Mouse (Mus musculus) limb, embryonic 14.5 days (tissue): ENCODE measurements around the gene Eipr1. TPM values are rescaled to one million over a fixed set of nuclear protein-coding genes. Genes with fewer than 3 reads are reported as not detected.
A peak's percentile ranks its signal among the peaks of the same experiment; 100 is the strongest.

Experiments used
- ATAC-seq: fragments of 200-750 bp; cut with Nextera tagmentation; 2 replicates; pipeline ENCODE4 v1.8.0; 2017; ENCODE audit warnings: low read depth, moderate number of reproducible peaks, moderate TSS enrichment; ENCODE audit not compliant: low FRiP score
- DNase-seq: peaks from one replicate; pipeline ENCODE4 v3.0.0-alpha.2; 2015; ENCODE audit warnings: low spot score
- H3K27ac ChIP-seq: fragments of 300-500 bp; sonication (generic); replicated peaks from 2 replicates; pipeline ENCODE4 v1.5.1; 2014; ENCODE audit warnings: low read depth, mild to moderate bottlenecking, low read length, moderate library complexity, mixed read lengths
- H3K27me3 ChIP-seq: fragments of 300-500 bp; sonication (generic); 2 replicates; pipeline ENCODE4 v1.6.1; 2014; ENCODE audit warnings: low read length, mixed read lengths; ENCODE audit not compliant: control insufficient read depth, insufficient read depth
- H3K36me3 ChIP-seq: fragments of 300-500 bp; sonication (generic); 2 replicates; pipeline ENCODE4 v1.6.1; 2014; ENCODE audit warnings: mild to moderate bottlenecking, low read length, moderate library complexity, mixed read lengths; ENCODE audit not compliant: control insufficient read depth, insufficient read depth
- H3K4me1 ChIP-seq: fragments of 300-500 bp; sonication (generic); 2 replicates; pipeline ENCODE4 v1.6.1; 2014; ENCODE audit warnings: antibody characterized with exemption, low read length, mixed read lengths; ENCODE audit not compliant: control insufficient read depth, insufficient read depth
- H3K4me2 ChIP-seq: fragments of 300-500 bp; sonication (generic); replicated peaks from 2 replicates; pipeline ENCODE4 v1.6.1; 2014; ENCODE audit warnings: low read depth, mild to moderate bottlenecking, low read length, moderate library complexity; ENCODE audit not compliant: severe bottlenecking
- H3K4me3 ChIP-seq: fragments of 300-500 bp; sonication (generic); replicated peaks from 2 replicates; pipeline ENCODE4 v1.5.1; 2014; ENCODE audit warnings: low read length
- H3K9ac ChIP-seq: fragments of 300-500 bp; sonication (generic); 2 replicates; pipeline ENCODE4 v1.6.1; 2014; ENCODE audit warnings: mild to moderate bottlenecking, low read depth, low read length, moderate library complexity; ENCODE audit not compliant: severe bottlenecking
- H3K9me3 ChIP-seq: fragments of 300-500 bp; sonication (generic); 2 replicates; pipeline ENCODE4 v1.6.1; 2016; ENCODE audit warnings: low read length; ENCODE audit not compliant: control insufficient read depth
- POLR2A ChIP-seq: fragments of 200-500 bp; IDR thresholded peaks from 2 replicates; pipeline ENCODE4 v1.8.0; 2012; ENCODE audit warnings: inconsistent platforms, mild to moderate bottlenecking, moderate library complexity, borderline replicate concordance; ENCODE audit not compliant: insufficient read depth, insufficient read length; ENCODE audit errors: extremely low read depth
- WGBS: fragments of 180-500 bp; shearing (Covaris S2); extraction: QIAGEN DNeasy Blood & Tissue Kit; methylation state at CpG from one replicate; pipeline ENCODE4 v1.1.7; 2014; 5-methylcytosine and 5-hydroxymethylcytosine counted together
- polyA plus RNA-seq, 2 experiments: library from polyadenylated mRNA; depleted of rRNA in 1 of 2; stranded (reverse) in 1 of 2; unstranded in 1 of 2; fragments of >200 nt; fragmentation: Nextera tagmentation in 1 of 2; extraction: Ambion mirVana in 1 of 2; gene quantifications; 2 replicates each; pipeline versions ENCODE4 v1.2.1 to v1.2.3; 2012 to 2014

Eipr1 gene
- polyA plus RNA-seq, 2 experiments: 18.8 to 31.2 TPM

- no peak for TF ChIP-seq POLR2A
- ATAC-seq (no peak), DNase-seq (peak; percentile 72)
- H3K36me3 ChIP-seq: 0 out of 2 replicates have a peak, but pooled peaks cover 4% of the 10 kb centered on the region
- no peaks in the 10 kb centered on the region for H3K4me1 ChIP-seq
- H3K9me3 ChIP-seq: no peaks in the 10 kb centered on the region
- no peaks in the 10 kb centered on the region for H3K27me3 ChIP-seq
- no peak overlapping the region for H3K4me3 ChIP-seq
- H3K27ac ChIP-seq: no peak overlapping the region
- H3K9ac ChIP-seq: no peak overlapping the region
- no peak overlapping the region for H3K4me2 ChIP-seq
- WGBS: 33% methylated on average over 7 of the region's 7 CpGs
Observed at GRCm38 (mm10) chr12:28831066-28831733, 79.6 kb downstream of the Eipr1 start.

DNA sequence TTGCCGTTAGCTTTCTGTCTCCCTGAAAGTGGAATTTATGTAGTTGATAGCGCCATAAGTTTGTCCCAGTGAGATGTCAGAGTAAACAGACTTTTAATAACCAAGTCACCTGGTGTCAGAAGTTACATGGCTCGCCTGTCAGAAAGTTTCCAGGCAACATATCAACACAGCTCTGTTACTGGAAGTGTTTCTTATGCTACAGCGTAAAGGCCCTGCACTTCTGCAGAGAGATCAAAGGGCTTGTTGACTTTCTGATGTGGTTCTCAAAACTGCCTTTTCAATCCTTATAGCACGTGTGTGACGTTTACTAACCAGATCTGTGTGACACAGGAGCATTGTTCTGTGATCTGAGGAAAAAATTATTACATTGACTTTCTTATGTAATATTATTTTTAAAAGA, 82.7 kb downstream of the Eipr1 start:
- Histone ChIP-seq H3K9me3 (no peaks in the 10 kb centered on the region), H3K4me3 (no peak overlapping the region), H3K9ac (no peak overlapping the region), H3K27ac (no peak overlapping the region), H3K4me1 (no peaks in the 10 kb centered on the region), H3K27me3 (no peaks in the 10 kb centered on the region), H3K4me2 (no peak overlapping the region), H3K36me3 (0 out of 2 replicates have a peak, but pooled peaks cover 3% of the 10 kb centered on the region)
- no peak for DNase-seq
- no peak for ATAC-seq
- no peak for TF ChIP-seq POLR2A
- 68% methylated on average over 6 of the region's 6 CpGs for WGBS

DNA sequence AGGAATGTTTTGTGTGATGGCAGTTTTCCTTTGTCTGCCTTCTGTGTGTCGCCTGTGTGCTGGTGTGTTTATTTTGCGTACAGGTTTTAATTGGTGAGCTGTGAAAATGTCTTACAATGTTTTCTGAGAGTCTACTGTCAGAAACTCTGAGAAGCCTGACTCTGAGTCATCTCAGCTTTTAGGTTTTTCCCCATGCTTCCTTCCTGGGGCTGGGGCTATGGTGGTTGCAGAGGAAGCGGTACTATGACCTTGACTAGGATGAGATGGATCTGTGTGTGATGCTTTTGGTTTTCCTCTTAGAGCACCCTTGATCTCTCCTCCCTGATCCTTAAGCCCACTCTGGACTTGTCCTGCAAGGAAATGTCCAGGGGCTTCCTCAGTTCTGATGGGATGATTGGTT, 84.1 kb downstream of the Eipr1 start:
- no peak overlapping the region for H3K4me2 ChIP-seq
- no peak overlapping the region for H3K9ac ChIP-seq
- no peaks in the 10 kb centered on the region for H3K36me3 ChIP-seq
- 96% methylated on average over 3 of the region's 3 CpGs for WGBS
- DNase-seq: no peak
- ATAC-seq: no peak
- no peak overlapping the region for H3K4me3 ChIP-seq
- H3K27ac ChIP-seq: no peak overlapping the region
- no peaks in the 10 kb centered on the region for H3K9me3 ChIP-seq
- H3K4me1 ChIP-seq: no peaks in the 10 kb centered on the region
- H3K27me3 ChIP-seq: no peaks in the 10 kb centered on the region
- TF ChIP-seq POLR2A: no peak

GRCm38 (mm10) chr12:28838268-28838667, 86.7 kb downstream of the Eipr1 start:
- no peak for ATAC-seq
- 42% methylated on average over 4 of the region's 4 CpGs for WGBS

GRCm38 (mm10) chr12:28838971-28839370, 87.4 kb downstream of the Eipr1 start:
- Histone ChIP-seq H3K4me3 (no peak overlapping the region), H3K4me2 (no peak overlapping the region), H3K27ac (no peak overlapping the region), H3K36me3 (no peaks in the 10 kb centered on the region), H3K27me3 (no peaks in the 10 kb centered on the region), H3K9ac (no peak overlapping the region), H3K9me3 (no peaks in the 10 kb centered on the region), H3K4me1 (no peaks in the 10 kb centered on the region)
- no peak for TF ChIP-seq POLR2A
- WGBS: 77% methylated on average over 7 of the region's 7 CpGs
- DNase-seq (peak; percentile 53), ATAC-seq (no peak)

More at GRCm38 (mm10) chr12:28838268-28838667, 86.7 kb downstream of the Eipr1 start:
- no peaks in the 10 kb centered on the region for H3K9me3 ChIP-seq
- no peak overlapping the region for H3K27ac ChIP-seq
- H3K9ac ChIP-seq: no peak overlapping the region
- DNase-seq: no peak
- no peaks in the 10 kb centered on the region for H3K4me1 ChIP-seq
- no peaks in the 10 kb centered on the region for H3K27me3 ChIP-seq
- no peak for TF ChIP-seq POLR2A
- no peak overlapping the region for H3K4me2 ChIP-seq
- H3K4me3 ChIP-seq: no peak overlapping the region
- no peaks in the 10 kb centered on the region for H3K36me3 ChIP-seq
